Mouse (Mus musculus): ENCODE data around the gene Rrp36. TPM values are rescaled to one million over a fixed set of nuclear protein-coding genes. Genes with fewer than 3 reads are reported as not detected.

Gene Rrp36
- polyA plus RNA-seq (2017; shearing (Covaris generic)), result 36.3 TPM

GRCm38 (mm10) chr17:46673850-46674529 lies at the start of gene Rrp36:
Rrp36 (minus strand) TSS chr17:46674352.

GRCm38 (mm10) chr17:46710959-46711597 lies 36.9 kb upstream of the Rrp36 start, which contains the start of gene Pex6:
Pex6 (plus strand) TSS chr17:46711463.

DNA sequence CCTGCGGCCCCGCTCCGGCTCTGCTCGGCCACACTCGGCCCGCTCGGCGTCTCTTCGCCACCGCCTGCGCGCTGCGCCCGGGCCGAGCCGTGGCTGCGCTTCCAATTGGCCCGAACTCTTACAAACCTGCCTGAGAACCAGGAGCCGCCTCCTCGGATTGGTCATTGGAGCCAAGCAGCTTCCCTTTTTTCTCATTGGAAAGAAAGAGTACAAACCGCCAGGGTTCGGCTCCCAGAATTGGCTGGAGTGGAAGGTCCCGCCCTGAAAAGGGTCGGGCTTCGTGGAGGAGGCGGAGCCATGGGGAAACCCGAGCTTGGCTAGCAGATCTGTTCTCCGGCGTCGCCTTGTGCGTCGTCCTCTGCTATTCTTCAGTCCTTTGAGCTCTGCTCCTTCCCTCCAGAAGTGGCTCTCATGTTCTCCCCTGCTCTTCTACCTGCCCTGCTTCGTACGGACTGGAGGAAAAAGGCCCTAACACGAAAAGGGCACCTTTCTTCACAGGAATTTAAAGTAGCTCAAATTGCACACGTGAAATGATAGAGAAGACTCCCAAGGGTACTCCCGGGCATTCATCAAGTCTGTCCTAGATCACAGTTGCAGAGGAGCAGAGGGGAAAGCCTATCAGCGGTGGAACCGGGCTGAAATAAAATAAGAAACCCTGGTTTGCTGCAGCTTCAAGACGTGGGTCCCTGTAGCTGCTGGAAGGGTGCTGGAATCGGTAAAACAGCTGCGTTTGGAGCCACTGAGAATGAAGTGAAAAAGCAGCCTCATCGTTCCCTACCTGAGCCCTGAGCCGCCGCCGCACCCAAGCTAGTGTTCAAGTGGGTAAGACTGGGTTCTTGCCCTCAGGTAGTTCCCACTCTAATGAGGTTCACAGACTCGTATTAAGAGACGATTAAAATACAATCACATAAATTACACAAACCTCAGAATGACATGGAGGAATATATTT lies 31.0 kb upstream of the Rrp36 start, which contains the start of gene Ppp2r5d:
Gene Ppp2r5d, minus strand, starts transcription at position 225 of the 949 bp plus-strand sequence.

GRCm38 (mm10) chr17:46680760-46681373 lies 6.7 kb upstream of the Rrp36 start, which contains the start of gene Klhdc3:
Klhdc3 (minus strand) TSS chr17:46680914.

DNA sequence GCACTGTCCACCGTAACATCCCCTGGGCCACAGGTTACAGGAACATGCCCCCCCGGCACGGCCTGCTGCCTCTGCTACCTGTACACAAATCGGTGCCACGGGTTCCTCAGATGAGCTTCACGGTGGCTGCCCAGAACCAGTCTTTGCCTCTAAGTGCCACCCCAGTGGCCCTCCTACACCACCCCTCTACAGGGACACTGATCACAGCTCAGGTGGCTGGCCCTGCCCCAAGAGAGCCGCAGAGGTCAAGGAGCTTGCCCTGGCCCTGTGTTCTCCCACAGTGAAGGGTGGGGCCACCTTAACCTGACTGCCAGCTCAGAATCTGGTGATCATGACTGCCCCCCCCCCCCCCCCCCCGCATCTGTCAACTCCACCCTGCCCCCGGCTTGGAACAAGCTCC lies 4.3 kb upstream of the Rrp36 start, which contains the start of gene Mea1:
Gene Mea1, plus strand, starts transcription at position 378 of the 400 bp plus-strand sequence.

GRCm38 (mm10) chr17:46650232-46651031 lies 23.7 kb downstream of the Rrp36 start, which contains the start of gene Cul7:
Cul7 (plus strand) TSS chr17:46650337.

DNA sequence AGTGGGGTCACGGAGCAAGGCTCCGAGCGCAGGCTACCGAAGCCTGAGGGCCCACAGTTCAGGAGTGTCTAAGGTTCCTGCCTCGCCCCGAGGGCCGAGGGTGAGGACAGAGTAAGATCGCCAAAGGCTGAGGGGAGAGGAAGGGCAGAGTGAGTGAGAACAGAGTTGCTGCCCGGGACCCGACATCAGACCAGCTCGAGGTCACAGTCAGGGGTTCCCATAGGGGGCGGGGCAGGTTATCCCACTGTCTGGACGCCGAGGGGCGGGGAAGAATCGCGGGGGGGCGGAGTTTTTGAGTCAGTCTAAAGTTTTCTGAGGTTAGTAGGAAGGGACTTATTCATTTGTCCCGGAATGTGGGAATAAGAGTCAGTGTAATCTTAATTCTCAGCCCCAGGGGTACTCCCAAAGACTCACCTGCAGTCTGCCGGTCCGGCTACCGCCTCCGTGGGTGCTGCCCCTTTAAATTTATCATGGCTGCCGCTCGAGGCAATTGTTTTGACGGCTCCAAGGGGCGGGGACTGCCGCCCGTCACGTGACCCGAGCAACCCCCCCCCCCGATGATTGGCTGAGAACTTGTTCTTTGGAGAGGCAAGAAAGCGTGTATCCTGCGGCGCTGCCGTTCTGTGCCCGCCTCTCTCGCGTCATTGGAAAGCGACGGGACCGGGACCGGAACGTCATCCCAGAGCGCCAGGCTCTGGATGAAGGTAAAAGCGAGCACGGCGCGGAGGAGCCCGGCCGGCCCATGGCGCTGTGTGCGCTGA lies 28.4 kb downstream of the Rrp36 start, which contains the start of the genes Klc4 and Mrpl2:
Gene Klc4, minus strand, starts transcription at position 462 of the 761 bp plus-strand sequence.
Gene Mrpl2, plus strand, starts transcription at position 669 of the 761 bp plus-strand sequence.

DNA sequence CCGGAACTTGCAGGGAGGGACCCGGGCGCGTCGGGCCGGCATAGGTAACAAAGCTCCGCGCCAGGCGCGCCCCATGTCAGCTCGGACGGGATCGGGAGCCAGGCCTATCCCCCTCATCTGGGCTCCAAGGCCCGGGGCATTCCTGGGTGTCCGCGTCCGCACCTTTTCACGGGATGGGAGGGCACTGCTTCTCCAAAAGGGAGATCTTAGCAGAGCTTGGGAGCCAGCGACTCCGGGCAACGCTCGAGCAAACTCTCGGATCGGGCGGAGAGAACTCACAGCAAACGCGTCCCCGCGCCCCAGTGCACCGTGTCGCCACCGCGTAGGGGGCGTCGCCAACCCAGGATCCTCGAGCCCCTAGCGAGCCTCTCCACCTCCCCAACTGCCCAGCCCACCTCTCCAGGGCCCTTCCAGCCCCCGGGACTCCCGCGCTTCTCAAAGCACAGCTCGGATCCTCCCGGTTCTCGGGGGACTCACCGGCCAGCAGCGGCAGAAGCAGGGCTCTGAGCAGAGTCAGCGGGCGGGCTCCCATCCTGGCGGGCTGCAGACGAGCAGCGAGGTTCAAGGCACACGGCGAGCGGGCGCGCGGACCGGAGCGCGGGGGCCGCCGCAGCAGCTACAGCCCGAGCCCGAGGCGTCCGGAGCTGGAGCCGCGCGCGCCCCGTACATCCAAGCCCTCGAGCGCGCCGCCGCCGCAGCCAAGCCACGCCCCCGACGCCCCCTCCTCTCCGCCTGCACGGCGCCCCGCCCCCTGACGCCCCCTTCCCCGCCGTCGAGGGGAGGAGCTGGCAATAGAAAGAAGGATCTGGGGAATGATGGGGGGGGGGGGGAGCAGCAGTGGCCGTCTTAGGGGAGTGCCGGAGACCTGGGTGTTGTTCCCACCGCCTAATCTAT lies 45.1 kb downstream of the Rrp36 start, which contains the start of gene Ptk7:
Gene Ptk7, minus strand, starts transcription at position 714 of the 894 bp plus-strand sequence.

Other genes starting within 250 kb of the Rrp36 start
- gene Crip3, start 245.4 kb downstream of the Rrp36 start, polyA plus RNA-seq (2017; shearing (Covaris generic)), result not detected
- gene Slc22a7, start 235.9 kb downstream of the Rrp36 start, polyA plus RNA-seq (2017; shearing (Covaris generic)), result not detected
- gene Ttbk1, start 186.7 kb downstream of the Rrp36 start, polyA plus RNA-seq (2017; shearing (Covaris generic)), result 0.13 TPM
- gene Dnph1, start 177.6 kb downstream of the Rrp36 start, polyA plus RNA-seq (2017; shearing (Covaris generic)), result 0.96 TPM
- 5.4 TPM for gene Cul9, start 128.0 kb downstream of the Rrp36 start, polyA plus RNA-seq (2017; shearing (Covaris generic))
- 26.4 TPM for gene Srf, start 118.2 kb downstream of the Rrp36 start, polyA plus RNA-seq (2017; shearing (Covaris generic))
- gene Ptk7, start 44.8 kb downstream of the Rrp36 start, polyA plus RNA-seq (2017; shearing (Covaris generic)), result not detected
- gene Klc4, start 28.3 kb downstream of the Rrp36 start, polyA plus RNA-seq (2017; shearing (Covaris generic)), result 17.7 TPM
- 34.7 TPM for gene Mrpl2, start 28.1 kb downstream of the Rrp36 start, polyA plus RNA-seq (2017; shearing (Covaris generic))
- 1.5 TPM for gene Cul7, start 24.0 kb downstream of the Rrp36 start, polyA plus RNA-seq (2017; shearing (Covaris generic))
- 81.7 TPM for gene Mea1, start 4.4 kb upstream of the Rrp36 start, polyA plus RNA-seq (2017; shearing (Covaris generic))
- gene Klhdc3, start 6.6 kb upstream of the Rrp36 start, polyA plus RNA-seq (2017; shearing (Covaris generic)), result 82.7 TPM
- gene Ppp2r5d, start 30.8 kb upstream of the Rrp36 start, polyA plus RNA-seq (2017; shearing (Covaris generic)), result 49.9 TPM
- 27.2 TPM for gene Pex6, start 37.1 kb upstream of the Rrp36 start, polyA plus RNA-seq (2017; shearing (Covaris generic))
- gene Gnmt, start 54.8 kb upstream of the Rrp36 start, polyA plus RNA-seq (2017; shearing (Covaris generic)), result not detected
- 42.4 TPM for gene Cnpy3, start 77.9 kb upstream of the Rrp36 start, polyA plus RNA-seq (2017; shearing (Covaris generic))
- not detected for gene Ptcra, start 89.4 kb upstream of the Rrp36 start, polyA plus RNA-seq (2017; shearing (Covaris generic))
- 22.3 TPM for gene 2310039H08Rik, start 98.3 kb upstream of the Rrp36 start, polyA plus RNA-seq (2017; shearing (Covaris generic))
- 71.3 TPM for gene Rpl7l1, start 108.3 kb upstream of the Rrp36 start, polyA plus RNA-seq (2017; shearing (Covaris generic))
- gene Bicral, start 184.1 kb upstream of the Rrp36 start, polyA plus RNA-seq (2017; shearing (Covaris generic)), result 17.5 TPM
- gene Tbcc, start 216.3 kb upstream of the Rrp36 start, polyA plus RNA-seq (2017; shearing (Covaris generic)), result 25.9 TPM
- gene Prph2, start 236.1 kb upstream of the Rrp36 start, polyA plus RNA-seq (2017; shearing (Covaris generic)), result 0.22 TPM

Data from effector memory CD4-positive, alpha-beta T cell, adult 7 months (primary cell).